Mouse (Mus musculus): Measurements from ENCODE around the gene Lhfp. TPM values are rescaled to one million over a fixed set of nuclear protein-coding genes. Genes with fewer than 3 reads are reported as not detected.
"Not testable (repeated sequence)": the region's sequence is repeated elsewhere in the genome, so short reads cannot be mapped to it uniquely, and the experiment has no call there.

Lhfp gene
- polyA plus RNA-seq, 1 experiment: 19.7 TPM

- no peak for DNase-seq (ENCODE audit: low read depth, low spot score)
- 87% methylated on average over 7 of the region's 7 CpGs for WGBS
Observed at GRCm38 (mm10) chr3:53204348-53204984, 163.1 kb downstream of the Lhfp start.

GRCm38 (mm10) chr3:53204985-53205365 is 163.6 kb downstream of the Lhfp start:
- DNase-seq (ENCODE audit: low read depth, low spot score): no peak
- WGBS: 75% methylated on average over 1 of the region's 1 CpGs

- no peak for DNase-seq (ENCODE audit: low read depth, low spot score)
Observed at GRCm38 (mm10) chr3:53205706-53206105, 164.4 kb downstream of the Lhfp start.

GRCm38 (mm10) chr3:53206509-53207224 is 165.3 kb downstream of the Lhfp start:
- WGBS: 78% methylated on average over 11 of the region's 11 CpGs
- DNase-seq (ENCODE audit: low read depth, low spot score): no peak

More at GRCm38 (mm10) chr3:53205706-53206105, 164.4 kb downstream of the Lhfp start:
- 93% methylated on average over 3 of the region's 3 CpGs for WGBS

GRCm38 (mm10) chr3:53207225-53207528 is 165.8 kb downstream of the Lhfp start:
- no peak for DNase-seq (ENCODE audit: low read depth, low spot score)
- WGBS: 80% methylated on average over 4 of the region's 4 CpGs

- no peak for DNase-seq (ENCODE audit: low read depth, low spot score)
- 68% methylated on average over 10 of the region's 10 CpGs for WGBS
Observed at GRCm38 (mm10) chr3:53210691-53211526, 169.6 kb downstream of the Lhfp start.

- 79% methylated on average over 2 of the region's 2 CpGs for WGBS
- no peak for DNase-seq (ENCODE audit: low read depth, low spot score)
Observed at GRCm38 (mm10) chr3:53212599-53212998, 171.3 kb downstream of the Lhfp start.

- 93% methylated on average over 3 of the region's 3 CpGs for WGBS
- DNase-seq (ENCODE audit: low read depth, low spot score): no peak
Observed at GRCm38 (mm10) chr3:53213346-53213745, 172.0 kb downstream of the Lhfp start.

- 77% methylated on average over 7 of the region's 7 CpGs for WGBS
- no peak for DNase-seq (ENCODE audit: low read depth, low spot score)
Observed at GRCm38 (mm10) chr3:53213746-53214271, 172.5 kb downstream of the Lhfp start.

- no peak for DNase-seq (ENCODE audit: low read depth, low spot score)
- WGBS: 79% methylated on average over 4 of the region's 4 CpGs
Observed at GRCm38 (mm10) chr3:53214386-53214785, 173.1 kb downstream of the Lhfp start.

- 74% methylated on average over 5 of the region's 5 CpGs for WGBS
- DNase-seq (ENCODE audit: low read depth, low spot score): no peak
Observed at GRCm38 (mm10) chr3:53217697-53218096, 176.4 kb downstream of the Lhfp start.

GRCm38 (mm10) chr3:53221531-53222272 is 180.4 kb downstream of the Lhfp start:
- 60% methylated on average over 5 of the region's 5 CpGs for WGBS
- no peak for DNase-seq (ENCODE audit: low read depth, low spot score)

GRCm38 (mm10) chr3:53224141-53224540 is 182.8 kb downstream of the Lhfp start:
- 85% methylated on average over 5 of the region's 5 CpGs for WGBS
- DNase-seq (ENCODE audit: low read depth, low spot score): no peak

GRCm38 (mm10) chr3:53225774-53226173 is 184.4 kb downstream of the Lhfp start:
- no peak for DNase-seq (ENCODE audit: low read depth, low spot score)
- 12% methylated on average over 6 of the region's 6 CpGs for WGBS

- DNase-seq (ENCODE audit: low read depth, low spot score): no peak
- WGBS: 59% methylated on average over 6 of the region's 6 CpGs
Observed at GRCm38 (mm10) chr3:53226223-53226622, 184.9 kb downstream of the Lhfp start.

- no peak for DNase-seq (ENCODE audit: low read depth, low spot score)
Observed at GRCm38 (mm10) chr3:53227866-53228265, 186.5 kb downstream of the Lhfp start.

- WGBS: 85% methylated on average over 3 of the region's 3 CpGs
- DNase-seq (ENCODE audit: low read depth, low spot score): no peak
Observed at GRCm38 (mm10) chr3:53230562-53230961, 189.2 kb downstream of the Lhfp start.

GRCm38 (mm10) chr3:53231112-53231511 is 189.8 kb downstream of the Lhfp start:
- WGBS: 37% methylated on average over 3 of the region's 3 CpGs
- no peak for DNase-seq (ENCODE audit: low read depth, low spot score)

- DNase-seq (ENCODE audit: low read depth, low spot score): not testable (repeated sequence)
- 78% methylated on average over 9 of the region's 9 CpGs for WGBS
Observed at GRCm38 (mm10) chr3:53232411-53232810, 191.1 kb downstream of the Lhfp start.

GRCm38 (mm10) chr3:53234689-53235088 is 193.4 kb downstream of the Lhfp start:
- DNase-seq (ENCODE audit: low read depth, low spot score): no peak

All from large intestine, adult 2 months (tissue).